Mouse (Mus musculus): ENCODE results near the gene B3gnt4.
A peak's percentile ranks its signal among the peaks of the same experiment; 100 is the strongest.

B3gnt4 gene

DNA sequence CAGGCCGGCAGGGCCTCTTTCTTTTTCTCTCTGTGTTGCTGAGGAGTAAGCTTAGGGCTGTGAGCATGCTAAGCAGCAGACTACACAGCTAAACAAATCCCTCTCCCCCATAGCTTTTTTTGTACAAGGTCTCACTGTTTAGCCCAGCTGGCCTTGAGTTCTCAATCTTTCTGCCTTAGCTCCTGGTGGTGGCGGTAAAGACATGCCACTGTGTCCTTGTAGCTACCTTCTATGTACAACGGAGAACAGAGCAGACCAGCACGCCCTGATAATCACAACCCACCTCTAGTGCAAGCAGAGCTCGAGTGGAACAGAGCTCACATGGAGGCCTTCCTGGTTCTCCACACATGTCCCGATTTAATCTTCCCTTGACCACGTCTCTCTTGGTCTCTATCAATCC, 18.4 kb downstream of the B3gnt4 start:
- DNase-seq = peak in 1 of 2 experiments; percentile 2

DNA sequence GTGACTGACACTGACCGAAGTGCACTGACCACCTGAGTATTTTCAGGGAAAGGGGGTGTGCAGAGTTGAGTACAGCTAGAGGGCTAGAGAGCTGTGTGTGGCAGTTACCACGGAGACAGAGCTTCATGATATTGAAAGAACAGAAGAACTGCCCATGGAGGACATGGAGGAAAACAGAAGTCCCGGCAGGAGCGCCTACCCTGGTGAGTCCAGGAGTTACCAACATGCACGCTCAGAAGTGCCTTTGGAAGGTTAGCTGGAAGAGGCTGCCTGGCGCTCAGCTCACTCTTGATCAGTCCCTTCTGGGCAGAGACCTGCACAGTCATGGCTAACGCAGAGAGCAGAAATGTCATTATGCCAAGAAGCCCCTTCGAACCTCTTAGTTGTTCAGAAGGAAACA, 19.8 kb downstream of the B3gnt4 start:
- peak in 1 of 2 experiments; percentile 1 for DNase-seq

DNA sequence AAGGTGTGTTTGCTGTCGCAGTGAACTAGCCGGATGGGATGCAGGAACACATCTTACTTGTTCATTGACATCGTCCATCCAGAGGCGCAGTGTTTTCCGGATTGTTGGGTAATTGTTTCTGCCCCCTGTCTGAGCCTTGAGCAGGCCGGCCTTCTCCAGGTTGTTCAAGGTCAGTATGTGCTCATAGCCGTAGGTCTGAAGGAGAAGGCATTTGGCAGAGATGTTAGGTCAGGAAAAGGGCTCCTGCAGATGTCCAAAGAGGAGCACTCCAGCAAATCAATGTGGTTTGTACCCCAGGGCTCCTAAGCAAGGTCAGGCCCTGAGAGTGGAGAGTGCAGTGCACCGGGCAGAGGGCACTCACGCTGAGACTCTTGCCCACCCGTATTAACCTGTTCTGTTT, 23.5 kb downstream of the B3gnt4 start:
- DNase-seq = peak in 1 of 2 experiments; percentile 2

DNA sequence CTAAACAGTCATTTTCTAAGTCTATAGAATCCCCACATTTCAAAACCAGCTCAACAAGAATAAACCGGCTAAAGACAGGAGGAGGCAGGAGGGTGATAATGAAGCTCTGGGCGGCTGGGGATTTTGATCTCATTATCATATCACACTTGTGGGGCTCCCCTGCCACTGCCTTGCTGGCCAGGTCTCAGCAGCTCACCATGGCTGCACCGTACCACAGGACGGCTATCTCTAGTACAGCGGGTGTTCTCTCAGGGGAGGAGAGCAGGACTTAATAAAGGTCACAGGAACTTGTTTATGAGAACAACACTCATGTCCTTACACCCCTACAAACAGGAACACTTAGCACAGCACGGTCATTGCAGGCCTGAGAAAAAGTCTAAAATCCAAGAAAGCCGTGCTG, 45.4 kb downstream of the B3gnt4 start:
- no peak for DNase-seq

DNA sequence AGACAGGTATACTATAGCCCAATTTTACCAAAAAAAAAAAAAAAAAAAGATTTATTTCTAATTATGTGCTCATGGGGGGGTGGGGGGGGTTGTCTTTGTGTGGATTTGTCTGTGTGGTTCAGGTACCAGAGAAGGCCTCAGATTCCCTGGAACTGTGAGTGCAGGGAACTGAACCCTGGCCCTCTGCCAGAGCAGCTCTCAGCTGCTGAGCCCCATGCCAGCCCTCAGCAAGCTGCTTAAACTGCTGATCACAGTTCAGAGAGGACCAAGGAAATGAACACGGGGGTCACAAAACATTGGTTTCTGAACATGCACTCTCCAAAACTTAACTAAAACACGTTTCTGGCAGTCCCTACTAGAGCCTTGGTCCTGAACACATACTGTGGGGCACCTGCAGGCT, 46.2 kb downstream of the B3gnt4 start:
- DNase-seq = no peak

DNA sequence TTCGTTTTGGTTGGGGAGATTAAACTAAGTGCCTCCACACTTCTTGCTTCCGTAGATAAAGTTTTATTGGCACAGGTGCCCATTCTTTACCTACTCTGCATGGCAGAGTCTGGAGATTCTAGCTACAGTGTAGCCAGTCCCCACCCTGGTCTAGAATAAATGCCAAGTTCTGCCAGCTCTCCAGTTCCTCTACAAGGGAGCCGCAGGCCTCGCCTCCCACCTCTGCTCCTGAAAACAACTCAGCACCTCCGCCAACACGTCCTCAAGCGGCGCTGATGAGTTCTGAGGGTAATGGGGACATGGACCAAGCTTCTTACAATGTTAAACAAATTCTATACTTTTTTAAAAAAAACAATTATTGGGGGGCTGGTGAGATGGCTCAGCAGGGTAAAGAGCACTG, 49.3 kb downstream of the B3gnt4 start:
- DNase-seq = no peak

DNA sequence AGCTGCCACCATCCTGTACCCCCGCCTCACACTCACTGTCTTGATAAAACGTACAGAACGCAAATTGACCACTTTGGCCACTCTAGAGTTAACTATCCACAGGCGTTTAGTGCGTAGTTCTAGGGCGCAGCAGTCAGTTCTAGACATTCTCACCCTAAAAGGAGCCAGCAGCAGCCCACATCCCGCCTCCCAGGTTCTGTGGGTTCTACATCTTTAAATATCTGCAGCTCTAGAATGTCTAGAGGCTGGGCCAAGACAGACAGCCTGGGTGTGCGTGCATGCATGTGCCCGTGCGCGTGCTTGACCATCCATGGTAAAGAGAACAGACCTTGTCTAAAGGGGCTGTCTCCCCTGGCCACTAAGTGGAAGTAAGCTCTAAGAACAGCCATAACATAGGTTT, 50.9 kb downstream of the B3gnt4 start:
- no peak for DNase-seq
